Mouse (Mus musculus): Measurements from ENCODE around the gene Mtx3. TPM values are rescaled to one million over a fixed set of nuclear protein-coding genes. Genes with fewer than 3 reads are reported as not detected.

The Mtx3 gene
- total RNA-seq, 2 experiments from 2014 or later: 27.2 TPM

DNA sequence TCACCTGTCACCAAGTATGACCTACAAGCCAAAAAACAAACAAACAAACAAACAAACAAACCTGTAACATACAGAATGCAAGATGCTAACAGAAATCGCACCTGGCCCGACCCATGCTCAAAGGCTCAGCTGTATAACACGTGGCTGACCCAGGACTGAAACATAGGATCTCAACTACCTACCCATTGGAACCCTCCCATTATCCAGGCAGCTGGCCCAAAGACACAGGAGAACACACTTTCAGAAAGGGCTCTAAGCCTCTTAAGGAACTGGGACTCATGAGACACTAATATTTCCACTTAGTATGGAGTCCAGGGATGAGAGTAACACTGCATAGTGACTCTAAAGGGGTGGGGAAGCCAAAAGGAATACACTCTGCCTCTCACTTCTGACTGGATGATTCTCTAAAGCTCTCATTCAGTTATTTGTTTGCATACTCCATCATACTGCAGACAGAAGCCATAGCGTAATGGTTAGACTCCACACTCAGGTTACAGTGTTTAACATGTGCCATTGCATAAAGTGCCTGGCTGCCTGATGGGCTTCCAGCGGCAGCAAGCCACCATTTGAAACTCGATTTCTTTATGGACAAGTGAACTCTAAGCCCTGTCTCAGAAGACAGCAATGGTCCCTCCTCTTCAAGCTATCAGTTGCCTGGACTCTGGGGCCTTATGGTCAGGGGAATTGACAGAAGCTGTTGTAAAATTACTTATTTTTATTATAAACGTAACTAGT is 38.6 kb downstream of the Mtx3 start:
- no peak for DNase-seq (ENCODE audit: low spot score in 2 of 2)

DNA sequence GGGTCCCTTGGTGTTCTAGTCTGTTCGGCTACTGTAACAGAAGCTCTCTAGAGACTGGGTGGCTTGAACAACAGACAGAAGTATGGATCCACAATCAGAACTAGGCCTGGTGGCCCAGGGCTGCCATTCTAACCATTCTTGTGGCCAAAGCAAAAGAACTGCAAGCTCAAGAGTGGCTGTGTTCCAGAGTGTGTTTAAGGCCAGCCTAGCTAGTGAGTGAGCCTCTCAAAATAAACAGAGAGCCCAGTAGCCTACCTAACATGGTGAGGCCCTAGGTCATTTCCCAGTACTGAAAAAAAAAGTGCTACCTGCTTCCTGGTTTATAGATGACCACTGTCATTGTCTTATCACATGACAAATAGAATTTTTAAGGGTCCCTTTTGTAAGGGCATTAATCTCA is 39.6 kb downstream of the Mtx3 start:
- no peak for DNase-seq (ENCODE audit: low spot score in 2 of 2)

DNA sequence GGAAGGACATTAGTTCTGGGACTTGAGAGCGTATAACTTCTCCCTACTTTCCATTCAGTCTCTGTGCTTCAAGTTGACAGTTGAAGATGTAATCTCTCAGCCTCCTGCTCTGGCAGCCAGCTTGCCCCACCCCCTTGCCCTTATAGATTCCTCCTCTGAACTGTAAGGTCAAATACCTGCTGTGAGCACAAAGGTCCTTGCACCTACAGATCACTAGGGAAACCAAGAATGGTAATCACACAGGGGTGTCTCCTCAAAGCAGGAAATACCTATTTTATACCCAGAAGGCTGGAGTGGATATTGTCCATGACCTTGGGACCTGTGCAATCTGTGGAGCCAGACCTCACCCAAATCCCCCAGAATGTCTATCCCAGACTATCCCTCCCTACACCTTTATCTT is 40.4 kb downstream of the Mtx3 start:
- no peak for DNase-seq (ENCODE audit: low spot score in 2 of 2)

DNA sequence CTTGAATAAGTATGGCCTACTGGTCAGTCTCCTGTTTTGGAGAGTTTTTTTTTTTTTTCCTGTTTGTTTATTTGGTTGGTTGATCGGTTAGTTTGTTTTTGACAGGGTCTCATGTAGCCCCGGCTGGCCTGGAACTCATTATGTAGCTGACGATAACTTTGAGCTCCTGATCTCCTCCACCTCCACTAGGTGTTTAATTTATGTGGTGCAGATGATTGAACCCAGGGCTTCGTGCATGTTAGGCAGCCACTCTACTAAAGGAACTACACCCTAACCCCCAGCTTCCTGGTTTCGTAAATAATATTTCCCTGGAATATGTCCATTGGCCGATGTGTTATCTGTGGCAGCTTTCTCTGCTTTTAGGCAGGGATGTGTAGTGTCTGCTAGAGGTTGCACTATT is 54.5 kb downstream of the Mtx3 start:
- no peak for DNase-seq (ENCODE audit: low spot score in 2 of 2)

DNA sequence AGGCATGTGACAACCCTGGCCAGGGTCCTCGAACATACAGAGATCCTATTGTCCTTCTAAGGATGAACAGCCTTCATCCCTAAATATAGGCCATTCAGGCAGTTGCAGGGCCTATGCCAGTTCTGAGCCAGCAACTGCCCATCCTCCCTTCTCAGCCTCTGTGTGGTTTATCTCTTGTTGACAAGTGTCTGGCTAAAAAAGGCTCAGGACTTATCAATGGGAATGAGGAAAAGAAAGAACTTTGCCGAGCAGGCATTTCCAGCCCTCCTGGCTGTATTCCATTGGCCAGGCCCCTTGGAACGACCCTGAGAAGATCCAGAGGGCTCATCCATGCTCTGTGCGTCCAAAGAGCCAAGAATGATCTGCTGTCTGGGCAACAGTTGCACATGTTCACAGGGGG is 58.7 kb downstream of the Mtx3 start:
- no peak for DNase-seq (ENCODE audit: low spot score in 2 of 2)

DNA sequence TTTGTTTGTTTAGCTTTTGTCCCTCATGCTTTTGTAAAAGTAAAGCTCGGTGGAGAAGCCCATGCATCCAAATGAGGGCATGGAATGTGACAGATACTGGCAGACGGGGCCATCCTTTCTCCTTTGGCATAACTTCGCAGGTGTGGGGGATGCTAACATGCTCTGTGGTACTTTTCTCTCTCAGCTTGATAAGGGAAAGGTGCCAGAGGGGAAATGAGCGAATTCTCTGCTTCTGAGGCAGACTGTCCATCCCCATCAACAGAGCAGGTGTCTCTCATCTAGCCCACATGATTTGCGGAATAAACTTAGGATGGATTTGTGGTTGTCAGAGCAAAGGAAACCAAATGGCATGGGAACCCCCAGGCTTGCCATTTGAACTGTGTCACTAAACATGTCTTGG is 61.4 kb downstream of the Mtx3 start:
- no peak for DNase-seq (ENCODE audit: low spot score in 2 of 2)

DNA sequence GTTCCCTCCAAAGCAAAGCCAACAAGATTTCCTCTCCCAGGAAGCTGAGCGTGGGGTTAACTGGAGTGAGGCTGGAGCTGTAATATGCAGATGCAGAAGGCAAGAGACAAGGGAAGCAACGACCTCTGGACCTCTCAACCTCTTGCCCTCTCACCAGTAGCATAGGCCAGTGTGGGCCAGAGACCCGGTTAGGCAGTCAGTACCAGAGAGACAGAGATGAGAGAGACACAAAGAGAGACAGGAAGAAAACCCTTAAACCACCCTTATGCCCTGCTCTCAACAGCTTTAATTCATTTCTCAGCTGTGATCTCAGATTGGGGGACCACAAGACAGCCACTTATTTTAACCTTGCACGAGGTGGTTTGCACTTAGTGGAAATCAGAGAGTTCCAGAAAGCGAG is 62.8 kb downstream of the Mtx3 start:
- DNase-seq (ENCODE audit: low spot score in 2 of 2): no peak

Other genes starting within 250 kb of the Mtx3 start
- 10 to 100 TPM; 49.0 to 54.6 TPM for gene Serinc5, start 233.7 kb upstream of the Mtx3 start, total RNA-seq (2021)
- gene Thbs4, start 49.9 kb upstream of the Mtx3 start, total RNA-seq (2021): 1 to 10 TPM; 4.6 to 9.1 TPM

All from left cerebral cortex, adult 18-20 months (tissue).